Mouse (Mus musculus): ENCODE measurements around the gene Sulf2. TPM values are rescaled to one million over a fixed set of nuclear protein-coding genes. Genes with fewer than 3 reads are reported as not detected.

Gene Sulf2
- polyA plus RNA-seq, 1 experiment, result 40.0 TPM

GRCm38 (mm10) chr2:166071481-166071880 is 84.0 kb downstream of the Sulf2 start:
- 72% methylated on average over 5 of the region's 5 CpGs for WGBS
- H3K27ac ChIP-seq (ENCODE audit: insufficient read depth, low read length), result no peak overlapping the region

GRCm38 (mm10) chr2:166069738-166070137 is 85.7 kb downstream of the Sulf2 start:
- DNase-seq, result no peak
- no peak overlapping the region for H3K27ac ChIP-seq (ENCODE audit: insufficient read depth, low read length)
- H3K27me3 ChIP-seq (ENCODE audit: control insufficient read depth, insufficient read depth, low read length), result no peaks in the 10 kb centered on the region
- H3K4me3 ChIP-seq (replicated peaks; ENCODE audit: insufficient read depth, low read depth, low read length), result no peak overlapping the region
- TF ChIP-seq POLR2A (IDR thresholded peaks at IDR 0.05; ENCODE audit: borderline replicate concordance, insufficient read depth, low read length) (no peak), CTCF (IDR thresholded peaks at IDR 0.05; ENCODE audit: borderline replicate concordance, insufficient read depth, low read depth, low read length) (no peak)
- no peaks in the 10 kb centered on the region for H3K4me1 ChIP-seq (ENCODE audit: control insufficient read depth, insufficient read depth, low read length)
- WGBS, result 89% methylated on average over 7 of the region's 7 CpGs

More at GRCm38 (mm10) chr2:166071481-166071880, 84.0 kb downstream of the Sulf2 start:
- no peak for DNase-seq
- TF ChIP-seq CTCF (IDR thresholded peaks at IDR 0.05; ENCODE audit: borderline replicate concordance, insufficient read depth, low read depth, low read length), result no peak
- no peak for TF ChIP-seq POLR2A (IDR thresholded peaks at IDR 0.05; ENCODE audit: borderline replicate concordance, insufficient read depth, low read length)
- no peak overlapping the region for H3K4me3 ChIP-seq (replicated peaks; ENCODE audit: insufficient read depth, low read depth, low read length)
- no peaks in the 10 kb centered on the region for H3K4me1 ChIP-seq (ENCODE audit: control insufficient read depth, insufficient read depth, low read length)
- no peaks in the 10 kb centered on the region for H3K27me3 ChIP-seq (ENCODE audit: control insufficient read depth, insufficient read depth, low read length)

- H3K27ac ChIP-seq (ENCODE audit: insufficient read depth, low read length), result no peak overlapping the region
- no peaks in the 10 kb centered on the region for H3K27me3 ChIP-seq (ENCODE audit: control insufficient read depth, insufficient read depth, low read length)
- TF ChIP-seq POLR2A (IDR thresholded peaks at IDR 0.05; ENCODE audit: borderline replicate concordance, insufficient read depth, low read length) (no peak), CTCF (IDR thresholded peaks at IDR 0.05; ENCODE audit: borderline replicate concordance, insufficient read depth, low read depth, low read length) (no peak)
- no peak overlapping the region for H3K4me3 ChIP-seq (replicated peaks; ENCODE audit: insufficient read depth, low read depth, low read length)
- 87% methylated on average over 5 of the region's 5 CpGs for WGBS
- no peak for DNase-seq
- H3K4me1 ChIP-seq (ENCODE audit: control insufficient read depth, insufficient read depth, low read length), result no peaks in the 10 kb centered on the region
Measured at GRCm38 (mm10) chr2:166069164-166069563, 86.3 kb downstream of the Sulf2 start.

GRCm38 (mm10) chr2:166068261-166068660 is 87.2 kb downstream of the Sulf2 start:
- TF ChIP-seq CTCF (IDR thresholded peaks at IDR 0.05; ENCODE audit: borderline replicate concordance, insufficient read depth, low read depth, low read length) (no peak), POLR2A (IDR thresholded peaks at IDR 0.05; ENCODE audit: borderline replicate concordance, insufficient read depth, low read length) (no peak)
- Histone ChIP-seq H3K27me3 (ENCODE audit: control insufficient read depth, insufficient read depth, low read length) (no peaks in the 10 kb centered on the region), H3K27ac (ENCODE audit: insufficient read depth, low read length) (no peak overlapping the region), H3K4me3 (replicated peaks; ENCODE audit: insufficient read depth, low read depth, low read length) (no peak overlapping the region), H3K4me1 (ENCODE audit: control insufficient read depth, insufficient read depth, low read length) (no peaks in the 10 kb centered on the region)
- 86% methylated on average over 9 of the region's 9 CpGs for WGBS
- no peak for DNase-seq

GRCm38 (mm10) chr2:166066434-166066833 is 89.0 kb downstream of the Sulf2 start:
- Histone ChIP-seq H3K4me3 (replicated peaks; ENCODE audit: insufficient read depth, low read depth, low read length) (no peak overlapping the region), H3K27me3 (ENCODE audit: control insufficient read depth, insufficient read depth, low read length) (no peaks in the 10 kb centered on the region), H3K27ac (ENCODE audit: insufficient read depth, low read length) (no peak overlapping the region), H3K4me1 (ENCODE audit: control insufficient read depth, insufficient read depth, low read length) (no peaks in the 10 kb centered on the region)
- no peak for DNase-seq
- 53% methylated on average over 4 of the region's 4 CpGs for WGBS
- TF ChIP-seq POLR2A (IDR thresholded peaks at IDR 0.05; ENCODE audit: borderline replicate concordance, insufficient read depth, low read length), result no peak
- no peak for TF ChIP-seq CTCF (IDR thresholded peaks at IDR 0.05; ENCODE audit: borderline replicate concordance, insufficient read depth, low read depth, low read length)

GRCm38 (mm10) chr2:166062431-166062830 is 93.0 kb downstream of the Sulf2 start:
- TF ChIP-seq POLR2A (IDR thresholded peaks at IDR 0.05; ENCODE audit: borderline replicate concordance, insufficient read depth, low read length), result no peak
- TF ChIP-seq CTCF (IDR thresholded peaks at IDR 0.05; ENCODE audit: borderline replicate concordance, insufficient read depth, low read depth, low read length), result no peak
- no peak overlapping the region for H3K4me3 ChIP-seq (replicated peaks; ENCODE audit: insufficient read depth, low read depth, low read length)
- WGBS, result 84% methylated on average over 8 of the region's 8 CpGs
- H3K4me1 ChIP-seq (ENCODE audit: control insufficient read depth, insufficient read depth, low read length), result no peaks in the 10 kb centered on the region
- H3K27me3 ChIP-seq (ENCODE audit: control insufficient read depth, insufficient read depth, low read length), result no peaks in the 10 kb centered on the region
- no peak for DNase-seq
- H3K27ac ChIP-seq (ENCODE audit: insufficient read depth, low read length), result no peak overlapping the region

- Histone ChIP-seq H3K27ac (ENCODE audit: insufficient read depth, low read length) (no peak overlapping the region), H3K4me3 (replicated peaks; ENCODE audit: insufficient read depth, low read depth, low read length) (no peak overlapping the region), H3K4me1 (ENCODE audit: control insufficient read depth, insufficient read depth, low read length) (no peaks in the 10 kb centered on the region), H3K27me3 (ENCODE audit: control insufficient read depth, insufficient read depth, low read length) (no peaks in the 10 kb centered on the region)
- DNase-seq, result no peak
- TF ChIP-seq POLR2A (IDR thresholded peaks at IDR 0.05; ENCODE audit: borderline replicate concordance, insufficient read depth, low read length) (no peak), CTCF (IDR thresholded peaks at IDR 0.05; ENCODE audit: borderline replicate concordance, insufficient read depth, low read depth, low read length) (no peak)
- WGBS, result 73% methylated on average over 1 of the region's 1 CpGs
Measured at GRCm38 (mm10) chr2:166062008-166062407, 93.5 kb downstream of the Sulf2 start.

GRCm38 (mm10) chr2:166059684-166060423 is 95.6 kb downstream of the Sulf2 start:
- peak; percentile 25; the same call in 1 of the 2 replicates for TF ChIP-seq CTCF (IDR thresholded peaks at IDR 0.05; ENCODE audit: borderline replicate concordance, insufficient read depth, low read depth, low read length)
- TF ChIP-seq POLR2A (IDR thresholded peaks at IDR 0.05; ENCODE audit: borderline replicate concordance, insufficient read depth, low read length), result no peak
- Histone ChIP-seq H3K27me3 (ENCODE audit: control insufficient read depth, insufficient read depth, low read length) (no peaks in the 10 kb centered on the region), H3K4me3 (replicated peaks; ENCODE audit: insufficient read depth, low read depth, low read length) (no peak overlapping the region), H3K27ac (ENCODE audit: insufficient read depth, low read length) (no peak overlapping the region), H3K4me1 (ENCODE audit: control insufficient read depth, insufficient read depth, low read length) (no peaks in the 10 kb centered on the region)
- DNase-seq, result no peak
- WGBS, result 79% methylated on average over 7 of the region's 7 CpGs
